ENCODE assay signal across 13 mouse cellular contexts in genomic region chr10:20398641-20399390, GRCm38 (mm10). TPM values are rescaled to one million over a fixed set of nuclear protein-coding genes. Genes with fewer than 3 reads are reported as not detected.
A peak's percentile ranks its signal among the peaks of the same experiment; 100 is the strongest.
DNase-seq lines count a peak whose midpoint lies in the region; ATAC-seq and TF ChIP-seq lines count a peak whose summit lies in the region.
"Had no signal": no experiment of that assay in that cellular context is flagged by ENCODE, and none has a peak within 500 bp of the region (broad histone marks: within the 10 kb centered on the region; RNA-seq: fewer than 3 reads in every experiment).

No protein-coding gene starts in this region.

- H3K4me2 ChIP-seq in forebrain, embryonic 13.5 days: no peak overlapping the region
- peak overlapping the region; percentile 15 for H3K4me2 ChIP-seq in heart, postnatal 0 days (ENCODE audit: low read depth, low read length)
- H3K4me2 ChIP-seq in stomach, postnatal 0 days (replicated peaks; ENCODE audit: low read depth): peak overlapping the region; percentile 1; the same call in 1 of the 2 replicates

- ATAC-seq in forebrain, embryonic 13.5 days: peak; percentile 30; the same call in 1 of the 2 replicates
- ATAC-seq in heart, postnatal 0 days (ENCODE audit: insufficient read depth, low read depth): no peak
- no peak for ATAC-seq in megakaryocyte, adult 5-6 weeks (ENCODE audit: poor library complexity, severe bottlenecking)
- ATAC-seq in stomach, postnatal 0 days (ENCODE audit: low FRiP score, low TSS enrichment): no peak
- ATAC-seq: hindbrain, embryonic 16.5 days had no signal

- no peak overlapping the region for H3K27ac ChIP-seq in forebrain, embryonic 13.5 days
- no peak overlapping the region for H3K27ac ChIP-seq in forebrain, embryonic 10.5 days
- peak overlapping the region; percentile 31; the same call in 1 of the 2 replicates for H3K27ac ChIP-seq in heart, postnatal 0 days (ENCODE audit: low read depth)
- no peak overlapping the region for H3K27ac ChIP-seq in stomach, postnatal 0 days (replicated peaks)

- no peak for DNase-seq in forebrain, embryonic 10.5 days (ENCODE audit: extremely low spot score, low spot score)
- no peak for DNase-seq in heart, postnatal 0 days (ENCODE audit: low spot score)
- DNase-seq in heart, adult 18-20 months: no peak
- DNase-seq in stomach, postnatal 0 days (ENCODE audit: low spot score): no peak
- no peak for DNase-seq in cerebellum, postnatal 10 days
- DNase-seq: cerebellum, adult 11-12 months; gastrocnemius, postnatal 25 days; left cerebral cortex, postnatal 4 days had no signal

- H3K27me3 ChIP-seq in forebrain, embryonic 13.5 days: no peaks in the 10 kb centered on the region
- H3K27me3 ChIP-seq in forebrain, embryonic 10.5 days (ENCODE audit: poor library complexity, severe bottlenecking): 0 out of 2 replicates have a peak, but pooled peaks cover 3% of the 10 kb centered on the region
- H3K27me3 ChIP-seq in heart, postnatal 0 days (ENCODE audit: control insufficient read depth, insufficient read depth, low read length): no peaks in the 10 kb centered on the region
- no peaks in the 10 kb centered on the region for H3K27me3 ChIP-seq in megakaryocyte, embryonic 14.5 days (replicated peaks)
- no peaks in the 10 kb centered on the region for H3K27me3 ChIP-seq in stomach, postnatal 0 days (ENCODE audit: control insufficient read depth, insufficient read depth, low read length)

- no peak for TF ChIP-seq EP300 in heart, postnatal 0 days (IDR thresholded peaks at IDR 0.05; ENCODE audit: low read depth)
- TF ChIP-seq EP300 in stomach, postnatal 0 days (optimal IDR thresholded peaks at IDR 0.05): no peak

- no peaks in the 10 kb centered on the region for H3K9me3 ChIP-seq in forebrain, embryonic 13.5 days (replicated peaks)
- no peaks in the 10 kb centered on the region for H3K9me3 ChIP-seq in forebrain, embryonic 10.5 days
- no peaks in the 10 kb centered on the region for H3K9me3 ChIP-seq in heart, postnatal 0 days (replicated peaks; ENCODE audit: control insufficient read depth, low read length)
- H3K9me3 ChIP-seq in megakaryocyte, embryonic 14.5 days: no peaks in the 10 kb centered on the region
- no peaks in the 10 kb centered on the region for H3K9me3 ChIP-seq in stomach, postnatal 0 days (ENCODE audit: control insufficient read depth, low read length)
- H3K9me3 ChIP-seq: G1E had no signal

- WGBS in forebrain, embryonic 13.5 days: 69% methylated on average over 12 of the region's 12 CpGs
- 88% methylated on average over 12 of the region's 12 CpGs for WGBS in forebrain, embryonic 10.5 days
- 61% methylated on average over 12 of the region's 12 CpGs for WGBS in heart, postnatal 0 days
- 29% methylated on average over 12 of the region's 12 CpGs for WGBS in stomach, postnatal 0 days

- H3K9ac ChIP-seq in forebrain, embryonic 13.5 days: no peak overlapping the region
- no peak overlapping the region for H3K9ac ChIP-seq in heart, postnatal 0 days (replicated peaks; ENCODE audit: low read depth, low read length)
- no peak overlapping the region for H3K9ac ChIP-seq in stomach, postnatal 0 days (ENCODE audit: low read length)

- peaks cover 9% of the 10 kb centered on the region; the same call in 1 of the 2 replicates for H3K4me1 ChIP-seq in forebrain, embryonic 13.5 days
- H3K4me1 ChIP-seq in forebrain, embryonic 10.5 days: peaks cover 3% of the 10 kb centered on the region; the same call in 1 of the 2 replicates
- no peaks in the 10 kb centered on the region for H3K4me1 ChIP-seq in heart, postnatal 0 days (ENCODE audit: control insufficient read depth, insufficient read depth)
- H3K4me1 ChIP-seq in megakaryocyte, embryonic 14.5 days: peaks cover 11% of the 10 kb centered on the region
- H3K4me1 ChIP-seq in stomach, postnatal 0 days (replicated peaks; ENCODE audit: control insufficient read depth, insufficient read depth): no peaks in the 10 kb centered on the region

- no peak for TF ChIP-seq CTCF in heart, postnatal 0 days (IDR thresholded peaks at IDR 0.05; ENCODE audit: low read depth)
- no peak for TF ChIP-seq CTCF in stomach, postnatal 0 days (IDR thresholded peaks at IDR 0.05; ENCODE audit: low read depth)

- no peak overlapping the region for H3K4me3 ChIP-seq in forebrain, embryonic 13.5 days
- H3K4me3 ChIP-seq in forebrain, embryonic 10.5 days: no peak overlapping the region
- H3K4me3 ChIP-seq in heart, postnatal 0 days (ENCODE audit: low read depth, low read length): peak overlapping the region; percentile 3; the same call in 1 of the 2 replicates
- peak overlapping the region; percentile 67 for H3K4me3 ChIP-seq in megakaryocyte, embryonic 14.5 days (replicated peaks)
- no peak overlapping the region for H3K4me3 ChIP-seq in stomach, postnatal 0 days (ENCODE audit: low read depth, low read length)

- no peaks in the 10 kb centered on the region for H3K36me3 ChIP-seq in forebrain, embryonic 13.5 days (ENCODE audit: poor library complexity, severe bottlenecking)
- no peaks in the 10 kb centered on the region for H3K36me3 ChIP-seq in forebrain, embryonic 10.5 days (replicated peaks)
- no peaks in the 10 kb centered on the region for H3K36me3 ChIP-seq in heart, postnatal 0 days (replicated peaks; ENCODE audit: control insufficient read depth, insufficient read depth, low read length)
- peaks cover 3% of the 10 kb centered on the region for H3K36me3 ChIP-seq in megakaryocyte, embryonic 14.5 days (replicated peaks; ENCODE audit: low read length)
- no peaks in the 10 kb centered on the region for H3K36me3 ChIP-seq in stomach, postnatal 0 days (ENCODE audit: control insufficient read depth, insufficient read depth, low read length)
- H3K36me3 ChIP-seq: G1E had no signal

RNA-seq across cellular contexts. Expression of gene Mtfr2, which starts 51.2 kb away (rescaled TPM):
- polyA plus RNA-seq in forebrain, embryonic 13.5 days (2015; fragmentation: Nextera tagmentation; extraction: Ambion mirVana): 2.6 and 3.0 TPM in 2 replicates
- polyA plus RNA-seq in forebrain, embryonic 10.5 days (2016; fragmentation: Nextera tagmentation; extraction: Ambion mirVana): 3.1 and 3.3 TPM in 2 replicates
- 0.15 and 3.7 TPM in 2 replicates for total RNA-seq in heart, postnatal 0 days (2014; rRNA removed; ENCODE audit: low replicate concordance)
- polyA plus RNA-seq in heart, postnatal 0 days (2015; fragmentation: Nextera tagmentation; extraction: Ambion mirVana): 0.63 and 0.64 TPM in 2 replicates
- under 1 TPM; 0.26 to 0.52 TPM for total RNA-seq in heart, adult 18-20 months (2021)
- 1.5 TPM in 1 of 2 replicates, not detected in the other for polyA plus RNA-seq in megakaryocyte, embryonic 14.5 days (2012; ENCODE audit: insufficient read depth, low replicate concordance)
- total RNA-seq in megakaryocyte, adult 5-6 weeks (2015): 80.0 and 90.2 TPM in 2 replicates
- 13.3 and 18.5 TPM in 2 replicates for total RNA-seq in megakaryocyte, adult 5-6 weeks (2017)
- 0.63 and 0.71 TPM in 2 replicates for polyA plus RNA-seq in stomach, postnatal 0 days (2015; fragmentation: Nextera tagmentation; extraction: Ambion mirVana)
- total RNA-seq: gastrocnemius, postnatal 25 days had no signal

Comparison
In these comparisons a context has a peak if more than half of its experiments do, and no peak if none do; other contexts are left out.
1. H3K4me3 ChIP-seq: peak in heart, postnatal 0 days (single experiment) and megakaryocyte, embryonic 14.5 days (single experiment); none in forebrain, embryonic 13.5 days (single experiment), forebrain, embryonic 10.5 days (single experiment) and stomach, postnatal 0 days (single experiment).